Mouse (Mus musculus) effector memory CD4-positive, alpha-beta T cell, adult 7 months (primary cell): ENCODE data around the gene March1. TPM values are rescaled to one million over a fixed set of nuclear protein-coding genes. Genes with fewer than 3 reads are reported as not detected.

Experiments
- polyA plus RNA-seq: library from polyadenylated mRNA; unstranded; fragments of 100-300 nt; shearing (Covaris generic); gene quantifications from one replicate; pipeline ENCODE4 v1.2.1, GENCODE M21; 2017

March1 gene
- polyA plus RNA-seq = not detected

DNA sequence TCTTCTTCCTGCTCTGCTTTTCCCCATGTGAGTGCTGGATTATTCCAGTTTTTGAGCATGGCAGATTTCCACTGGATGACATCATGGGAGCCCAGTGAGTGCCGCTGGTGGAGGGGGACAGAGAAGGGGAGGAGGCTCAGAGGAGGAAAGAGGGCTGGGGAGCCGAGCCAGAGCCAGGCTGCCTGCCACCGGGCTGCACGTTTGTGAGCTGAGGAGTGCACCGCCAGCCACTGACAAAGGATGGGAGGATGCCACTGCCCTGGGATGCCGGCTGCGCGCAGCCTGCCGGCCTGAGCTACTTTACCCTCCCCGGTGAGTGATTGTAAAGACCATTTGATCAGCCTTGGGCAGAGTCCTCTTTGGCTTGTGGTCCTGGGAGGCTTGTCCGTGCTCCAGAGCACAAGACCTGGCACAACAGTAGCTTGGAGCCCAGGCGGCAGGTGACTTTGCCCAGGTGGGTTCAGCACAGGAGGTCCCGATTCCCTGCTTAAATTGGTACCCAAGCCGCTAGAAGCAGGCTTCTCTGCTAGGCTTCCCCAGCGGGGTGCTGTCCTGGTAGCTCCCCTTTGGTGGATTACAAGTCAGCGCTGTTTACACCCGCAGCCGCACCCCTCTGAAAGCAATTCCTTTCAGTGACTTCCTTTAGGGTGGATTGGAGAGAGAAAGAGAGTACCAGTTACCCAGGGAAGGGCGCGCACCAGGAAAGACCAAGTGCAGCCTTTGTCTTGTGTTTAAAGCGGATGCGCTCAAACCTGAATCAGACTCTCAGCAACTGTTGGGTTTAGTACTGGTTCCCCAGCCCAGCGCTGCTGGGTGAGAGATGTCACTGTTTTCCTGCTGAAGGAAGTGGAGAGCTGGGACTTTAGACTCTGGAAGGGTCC, at the start of gene March1:
March1 (plus strand) TSS at position 30 of the 881 bp plus-strand sequence.

DNA sequence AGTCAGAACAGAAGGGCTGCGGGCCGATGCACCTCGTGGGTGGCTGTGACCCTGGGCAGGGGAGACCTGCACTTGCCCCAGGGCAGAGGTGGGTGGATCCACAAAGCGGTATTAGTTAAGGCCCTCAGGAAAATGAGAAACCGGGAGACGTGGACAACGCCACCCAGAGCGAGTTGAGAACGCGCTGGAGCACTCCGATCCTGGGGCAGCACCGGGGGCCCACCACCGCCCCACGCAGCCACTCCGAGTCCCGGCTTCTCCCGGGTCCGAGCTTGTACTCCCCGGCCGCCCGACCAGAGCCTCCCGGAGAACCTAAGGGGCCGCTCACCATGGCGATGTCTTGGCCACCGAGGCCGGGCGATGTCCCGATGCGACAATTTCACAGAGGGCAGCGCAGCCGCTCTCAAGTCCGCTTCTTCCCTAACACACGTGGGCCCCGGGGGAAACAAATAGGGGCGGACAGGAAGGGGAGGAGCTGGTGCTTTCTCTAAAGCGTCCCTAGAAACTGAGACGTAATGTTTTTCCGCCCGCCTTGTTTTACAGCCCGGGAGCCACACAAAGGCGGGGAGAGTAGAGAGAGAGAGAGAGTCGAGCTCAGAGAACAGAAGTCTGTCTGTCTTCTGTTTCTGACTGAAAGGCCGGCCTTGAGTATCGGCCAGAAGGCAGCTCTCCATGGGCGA, 868.5 kb downstream of the March1 start, which contains the start of gene Tma16:
Tma16 (minus strand) TSS at position 447 of the 680 bp plus-strand sequence.

DNA sequence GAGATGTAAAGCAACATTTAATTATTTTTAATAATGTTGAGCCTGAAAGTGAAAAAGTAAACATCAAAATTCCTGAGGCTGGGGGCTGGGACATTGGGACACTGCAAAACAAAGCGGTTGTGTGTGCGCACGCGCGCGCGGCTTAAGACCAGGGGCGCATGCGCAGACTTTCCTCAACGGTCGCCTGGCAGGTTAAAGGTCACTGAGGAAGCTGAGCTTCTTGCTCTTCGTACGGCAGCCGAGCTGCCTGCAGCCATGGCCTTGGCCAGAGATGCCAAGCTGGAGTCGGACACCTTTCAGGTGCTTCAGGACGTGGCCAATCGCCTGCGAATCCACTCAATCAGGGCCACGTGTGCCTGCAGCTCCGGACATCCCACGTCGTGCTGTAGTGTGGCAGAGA, 893.8 kb downstream of the March1 start, which contains the start of gene Tktl2:
Tktl2 (plus strand) TSS at position 220 of the 400 bp plus-strand sequence.

